Mouse (Mus musculus) embryonic stem cell, embryonic (primary cell): ENCODE measurements around the gene Ahctf1.
"Not testable (repeated sequence)": the region's sequence is repeated elsewhere in the genome, so short reads cannot be mapped to it uniquely, and the experiment has no call there.

Experiments
- CTCF ChIA-PET, 4 experiments: fragments of 300-600 bp in 2 of 4; fragments of 350-600 bp in 2 of 4; sonication (Branson Sonifier 250); formaldehyde crosslinking; loops; one replicate each; lab custom pipeline; 2022; ENCODE audit warnings: inconsistent platforms in 2 of 4; lab: Charles Lee
- POLR2A ChIA-PET, 4 experiments: fragments of 300-600 bp in 2 of 4; fragments of 350-600 bp in 2 of 4; sonication (Branson Sonifier 250); formaldehyde crosslinking; loops; one replicate each; lab custom pipeline; 2022; ENCODE audit warnings: antibody characterized with exemption in 4 of 4, inconsistent platforms in 1 of 4; lab: Charles Lee

Gene Ahctf1

DNA sequence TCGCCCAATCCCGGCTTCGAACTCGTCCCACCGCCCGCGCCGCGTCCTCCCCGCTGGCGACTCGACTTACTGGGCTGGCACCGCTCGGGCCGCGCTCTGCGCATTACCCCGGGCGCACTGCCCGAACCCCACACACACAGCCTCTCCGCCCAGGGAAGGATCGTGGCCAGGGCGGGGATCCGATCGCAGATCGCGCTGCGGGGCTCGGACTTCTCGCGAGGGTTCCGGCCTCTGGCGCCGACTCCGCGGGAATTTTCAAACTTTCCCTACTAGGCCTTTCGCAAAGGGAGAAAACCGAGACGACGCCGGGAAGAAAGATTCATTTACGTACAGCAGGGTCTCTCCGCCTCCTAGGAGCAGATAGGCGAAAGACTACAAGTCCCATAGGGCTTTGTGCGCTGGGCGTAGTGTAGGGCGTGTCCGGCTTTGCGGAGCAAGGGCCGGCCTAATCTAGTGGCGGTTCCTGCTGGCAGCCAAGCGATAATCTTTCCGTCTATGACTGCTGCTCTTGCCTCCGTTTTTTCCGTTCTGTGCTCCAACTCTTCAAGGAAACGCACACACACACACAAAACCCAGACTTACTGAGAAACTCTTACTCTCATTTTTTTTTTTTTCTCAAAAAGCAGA lies at the start of gene Ahctf1:
Ahctf1 (minus strand) TSS at position 168 of the 627 bp plus-strand sequence.
- ChIA-PET POLR2A (interaction anchor here (0.6 to 1.1 kb wide), 9 partner anchors 9 to 820 kb away, joined by 3 to 4 read pairs (median 3); partner anchors contain the start of gene Smyd3 (in 1 of the 4)), CTCF (interaction anchor here in 3 of 4 experiments (0.6 to 1.2 kb wide), 4 partner anchors 41 to 457 kb away, joined by 3 to 5 read pairs (median 4); no protein-coding TSS in a partner anchor)

- ChIA-PET POLR2A (interaction anchor here in 3 of 4 experiments (0.8 to 1.6 kb wide), 10 partner anchors 11 to 721 kb away, joined by 3 to 7 read pairs (median 3); partner anchors contain the start of gene Parp1 (in 1 of the 3)), CTCF (interaction anchor here (0.6 to 2.7 kb wide), 34 partner anchors 11 to 927 kb away, joined by 3 to 11 read pairs (median 3); partner anchors contain the start of gene Stum (in 1 of the 4))
These were observed 44.4 kb upstream of the Ahctf1 start for GRCm38 (mm10) chr1:179847759-179848389.

GRCm38 (mm10) chr1:179847173-179847572 lies 43.7 kb upstream of the Ahctf1 start:
- POLR2A ChIA-PET: interaction anchor here in 3 of 4 experiments (0.8 to 1.6 kb wide), 10 partner anchors 10 to 722 kb away, joined by 3 to 7 read pairs (median 3); partner anchors contain the start of gene Parp1 (in 1 of the 3)
- CTCF ChIA-PET: interaction anchor here (0.6 to 2.7 kb wide), 26 partner anchors 11 to 928 kb away, joined by 3 to 11 read pairs (median 4); partner anchors contain the start of gene Stum (in 1 of the 4)

DNA sequence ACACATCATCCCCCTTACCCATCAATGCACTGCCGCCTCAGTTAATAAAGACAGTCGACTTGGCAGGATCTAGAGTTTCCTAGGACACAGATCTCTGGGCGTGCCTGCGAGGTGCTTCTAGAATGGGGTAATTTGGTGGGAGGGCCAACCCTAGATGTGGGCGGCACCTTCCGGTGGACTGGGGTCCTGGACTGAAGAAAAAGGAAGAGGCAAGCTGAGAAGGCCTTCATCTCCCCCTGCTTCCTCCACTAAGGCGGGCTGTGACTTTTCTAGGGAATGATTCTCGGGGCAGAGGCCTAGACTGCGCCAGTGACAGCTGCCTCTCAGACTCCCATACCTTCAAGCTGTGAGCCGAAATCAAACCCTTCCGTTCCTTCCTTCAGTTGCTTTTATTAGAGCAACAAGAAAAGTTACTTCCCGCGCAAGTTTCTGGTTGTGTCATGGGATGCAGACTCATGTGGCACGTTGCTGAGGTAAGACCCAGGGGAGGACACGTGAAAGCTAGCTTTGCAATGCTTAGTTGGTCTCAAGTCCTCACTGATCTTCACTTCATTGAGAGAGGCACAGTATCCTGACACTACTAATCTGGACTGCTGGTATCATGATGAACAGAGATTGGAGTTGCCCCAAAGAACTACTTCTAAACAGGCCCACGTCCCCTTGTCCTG lies 42.5 kb upstream of the Ahctf1 start:
- POLR2A ChIA-PET: interaction anchor here in 1 of 4 experiments (0.5 kb wide), 1 partner anchor 420 kb away, joined by 3 read pairs; no protein-coding TSS in a partner anchor
- CTCF ChIA-PET: interaction anchor here in 3 of 4 experiments (0.6 to 2.2 kb wide), 6 partner anchors 8 to 260 kb away, joined by 3 to 14 read pairs (median 10); no protein-coding TSS in a partner anchor

DNA sequence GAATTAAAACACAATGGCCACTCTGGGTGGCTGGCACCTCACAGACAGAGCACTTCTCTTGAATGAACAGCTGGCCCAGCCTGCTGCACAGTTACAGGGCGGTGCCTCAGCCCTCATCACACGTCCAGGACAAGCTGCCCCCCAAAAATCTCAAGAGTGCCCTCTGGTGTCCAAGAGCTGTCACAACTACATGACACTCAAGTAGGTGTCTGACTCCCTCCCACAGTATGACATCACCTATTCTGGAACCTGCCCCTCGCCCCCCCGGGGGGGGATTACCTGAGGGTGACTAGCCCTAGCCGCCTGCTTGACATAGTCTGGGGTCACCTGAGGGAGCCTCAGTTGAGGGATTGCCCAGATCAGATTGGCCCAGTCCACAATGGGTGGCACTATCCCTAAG lies 41.4 kb upstream of the Ahctf1 start:
- POLR2A ChIA-PET: interaction anchor here in 3 of 4 experiments (0.6 to 1.3 kb wide), 5 partner anchors 9 to 256 kb away, joined by 3 to 4 read pairs (median 3); partner anchors contain the start of gene Ahctf1 (in 1 of the 3)
- CTCF ChIA-PET: interaction anchor here (0.6 to 3.0 kb wide), 28 partner anchors 9 to 1962 kb away, joined by 3 to 14 read pairs (median 3); no protein-coding TSS in a partner anchor

GRCm38 (mm10) chr1:179843981-179844380 lies 40.5 kb upstream of the Ahctf1 start:
- POLR2A ChIA-PET: interaction anchor here in 2 of 4 experiments (0.6 to 0.9 kb wide), 2 partner anchors 36 to 156 kb away, joined by 3 read pairs; no protein-coding TSS in a partner anchor
- CTCF ChIA-PET: interaction anchor here (0.6 to 3.0 kb wide), 6 partner anchors 9 to 284 kb away, joined by 3 to 14 read pairs (median 4); no protein-coding TSS in a partner anchor

DNA sequence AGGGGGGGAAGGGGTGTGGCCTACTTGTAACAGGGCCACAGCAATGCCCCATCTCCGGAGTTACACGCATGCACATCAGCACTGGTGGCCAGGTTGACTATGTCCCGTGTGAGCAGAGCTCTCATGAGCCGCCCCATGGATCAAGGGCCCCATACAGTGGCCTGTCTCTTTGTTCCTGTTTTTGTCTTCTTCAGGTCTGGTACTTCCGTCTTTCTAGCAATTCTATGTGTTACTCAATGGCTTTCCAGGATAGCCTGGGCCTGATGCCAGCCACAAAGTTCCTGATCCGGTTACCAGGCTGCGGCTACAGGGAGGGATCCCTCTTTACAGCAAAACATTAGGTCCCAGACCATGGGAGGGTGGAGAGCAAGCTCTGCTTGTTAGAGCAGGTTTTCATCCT lies 39.1 kb upstream of the Ahctf1 start:
- CTCF ChIA-PET: interaction anchor here in 3 of 4 experiments (0.5 to 3.0 kb wide), 5 partner anchors 10 to 379 kb away, joined by 3 to 10 read pairs (median 3); no protein-coding TSS in a partner anchor
- POLR2A ChIA-PET: interaction anchor here in 1 of 4 experiments (1.0 kb wide), 1 partner anchor 229 kb away, joined by 3 read pairs; no protein-coding TSS in a partner anchor

GRCm38 (mm10) chr1:179836426-179837404 lies 33.2 kb upstream of the Ahctf1 start:
- CTCF ChIA-PET: interaction anchor here in 1 of 4 experiments (0.7 to 1.3 kb wide), 2 partner anchors 8 to 9 kb away, joined by 3 to 4 read pairs; no protein-coding TSS in a partner anchor
- POLR2A ChIA-PET: interaction anchor here in 2 of 4 experiments (0.7 to 1.8 kb wide), 5 partner anchors 8 to 125 kb away, joined by 3 to 5 read pairs (median 3); no protein-coding TSS in a partner anchor

DNA sequence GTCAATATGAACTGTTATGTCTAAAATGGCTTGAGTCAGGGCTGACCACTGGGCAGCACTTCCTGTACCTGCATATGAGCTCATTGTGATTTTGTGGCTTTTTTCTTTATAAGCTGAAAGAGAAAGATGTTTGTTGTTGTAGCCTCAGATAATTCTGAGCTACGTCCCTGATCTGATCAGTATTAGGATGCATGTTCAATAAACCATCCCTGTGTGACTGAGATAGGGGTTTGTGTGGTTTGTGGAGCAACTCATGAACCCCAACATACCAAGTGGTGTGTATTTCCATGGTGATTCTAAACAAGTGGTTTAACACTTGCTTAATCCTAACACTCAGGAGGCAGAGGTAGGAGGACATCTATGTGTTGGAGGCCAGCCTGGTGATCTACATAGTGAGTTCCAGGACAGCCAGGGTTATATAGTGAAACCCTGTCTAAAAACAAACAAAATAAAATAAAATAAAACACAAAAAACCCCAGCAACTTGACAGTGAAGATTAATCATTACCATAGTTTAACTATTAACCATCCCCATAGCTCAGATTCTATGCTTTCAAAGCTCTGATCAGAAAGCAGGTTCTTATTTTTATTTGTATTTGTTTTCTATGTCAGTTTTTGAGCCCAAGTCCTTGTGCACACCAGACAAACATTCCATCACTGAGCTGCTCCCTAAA lies 32.4 kb upstream of the Ahctf1 start:
- ChIA-PET CTCF (interaction anchor here in 3 of 4 experiments (0.6 to 1.3 kb wide), 4 partner anchors 9 to 202 kb away, joined by 3 to 8 read pairs (median 4); no protein-coding TSS in a partner anchor), POLR2A (interaction anchor here in 2 of 4 experiments (1.2 to 1.8 kb wide), 3 partner anchors 9 to 12 kb away, joined by 3 to 5 read pairs (median 3); no protein-coding TSS in a partner anchor)

DNA sequence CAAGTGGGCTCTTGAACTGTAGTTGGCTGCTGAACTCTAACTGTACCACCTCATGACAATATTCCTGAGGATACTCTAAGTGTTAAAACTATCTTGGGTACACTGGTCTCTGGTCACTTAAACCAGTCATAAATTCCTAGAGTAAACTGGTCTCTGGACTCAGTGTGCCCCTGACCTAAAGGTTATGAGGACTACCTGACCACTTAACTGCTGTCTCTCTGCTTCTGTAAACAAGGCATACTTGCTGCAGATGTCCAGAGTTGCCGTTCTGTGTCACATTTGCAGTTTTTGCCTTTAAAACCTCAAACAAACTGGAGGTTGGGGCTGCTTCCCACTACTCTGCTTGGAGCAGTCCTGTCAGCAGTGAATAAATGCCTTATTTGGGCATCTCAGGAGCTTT lies 30.1 kb upstream of the Ahctf1 start:
- CTCF ChIA-PET: interaction anchor here in 2 of 4 experiments (1.2 to 1.3 kb wide), 2 partner anchors 11 to 20 kb away, joined by 3 read pairs; no protein-coding TSS in a partner anchor
- POLR2A ChIA-PET: interaction anchor here in 1 of 4 experiments (1.4 kb wide), 1 partner anchor 14 kb away, joined by 3 read pairs; no protein-coding TSS in a partner anchor

DNA sequence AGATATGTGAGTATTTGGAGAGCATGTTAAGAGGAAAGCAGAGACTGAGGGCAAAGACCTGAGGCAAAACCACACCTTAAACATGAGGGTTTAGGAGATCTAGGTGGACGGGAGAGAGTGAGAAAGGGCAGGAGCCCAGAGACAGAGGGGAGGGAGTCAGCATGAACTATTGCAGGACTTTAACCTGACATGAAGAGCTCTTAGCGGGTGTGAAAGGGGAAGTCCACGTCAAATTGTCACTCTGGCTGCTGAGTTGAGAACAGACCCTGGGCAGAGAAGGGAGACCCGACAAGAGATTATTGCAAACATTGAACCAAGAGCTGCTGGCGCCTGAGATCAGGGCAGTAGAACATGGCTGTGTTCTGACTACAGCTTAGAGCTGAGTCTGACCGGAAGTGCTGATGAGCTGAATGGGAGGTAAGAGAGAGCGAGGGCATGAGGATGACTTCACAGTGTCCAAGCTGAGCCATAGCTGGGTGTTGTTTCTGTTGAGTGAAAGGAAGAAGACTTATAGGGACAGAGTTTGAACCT lies 29.3 kb upstream of the Ahctf1 start:
- ChIA-PET POLR2A (interaction anchor here in 1 of 4 experiments (1.4 kb wide), 1 partner anchor 15 kb away, joined by 3 read pairs; no protein-coding TSS in a partner anchor), CTCF (interaction anchor here in 3 of 4 experiments (0.6 to 1.3 kb wide), 3 partner anchors 12 to 189 kb away, joined by 3 to 27 read pairs (median 3); no protein-coding TSS in a partner anchor)

- CTCF ChIA-PET: no interaction called here
- POLR2A ChIA-PET: interaction anchor here in 1 of 4 experiments (0.6 kb wide), 1 partner anchor 98 kb away, joined by 3 read pairs; no protein-coding TSS in a partner anchor
These were observed 25.4 kb upstream of the Ahctf1 start for GRCm38 (mm10) chr1:179828900-179829299.

DNA sequence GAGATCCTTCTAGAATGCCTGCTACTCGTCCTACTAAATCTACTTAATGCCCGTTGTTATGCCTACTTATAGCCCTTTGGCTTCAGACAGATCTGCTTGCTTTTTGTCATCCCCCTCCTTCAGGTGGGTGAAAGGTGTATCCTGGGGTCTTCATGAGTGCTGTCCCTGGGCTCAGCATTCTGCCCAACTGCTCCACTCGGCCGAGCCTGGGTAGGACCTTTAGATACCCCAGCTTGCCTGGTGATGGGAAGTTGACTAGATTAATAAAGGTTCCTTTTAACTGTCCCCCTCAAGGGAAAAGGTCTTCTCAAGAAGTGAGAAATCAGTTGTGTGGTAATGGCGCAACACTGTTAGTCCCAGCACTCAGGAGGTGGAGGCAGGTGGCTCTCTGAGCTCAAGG lies 24.6 kb upstream of the Ahctf1 start:
- ChIA-PET CTCF (no interaction called here), POLR2A (no interaction called here)

DNA sequence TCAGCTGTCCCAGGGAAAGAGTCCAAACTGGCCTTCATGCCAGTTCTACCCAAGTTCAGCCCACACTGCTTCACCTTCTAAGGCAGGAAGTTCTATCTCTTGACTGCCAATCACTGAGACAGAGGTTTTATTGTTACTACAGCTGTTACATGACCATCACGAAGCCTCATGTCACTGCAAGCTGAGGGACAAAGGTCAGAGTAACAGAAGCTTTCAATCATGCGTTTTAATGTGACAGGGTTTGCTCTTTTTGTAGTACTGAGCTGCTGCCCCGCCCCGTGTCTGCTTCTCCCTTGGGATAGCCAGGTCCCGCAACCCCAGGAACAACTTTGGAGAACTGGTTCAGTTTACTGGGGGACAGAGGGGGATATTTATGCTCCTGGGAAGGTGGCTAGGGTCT lies 21.1 kb upstream of the Ahctf1 start:
- POLR2A ChIA-PET: interaction anchor here in 1 of 4 experiments (0.7 kb wide), 1 partner anchor 42 kb away, joined by 3 read pairs; no protein-coding TSS in a partner anchor

DNA sequence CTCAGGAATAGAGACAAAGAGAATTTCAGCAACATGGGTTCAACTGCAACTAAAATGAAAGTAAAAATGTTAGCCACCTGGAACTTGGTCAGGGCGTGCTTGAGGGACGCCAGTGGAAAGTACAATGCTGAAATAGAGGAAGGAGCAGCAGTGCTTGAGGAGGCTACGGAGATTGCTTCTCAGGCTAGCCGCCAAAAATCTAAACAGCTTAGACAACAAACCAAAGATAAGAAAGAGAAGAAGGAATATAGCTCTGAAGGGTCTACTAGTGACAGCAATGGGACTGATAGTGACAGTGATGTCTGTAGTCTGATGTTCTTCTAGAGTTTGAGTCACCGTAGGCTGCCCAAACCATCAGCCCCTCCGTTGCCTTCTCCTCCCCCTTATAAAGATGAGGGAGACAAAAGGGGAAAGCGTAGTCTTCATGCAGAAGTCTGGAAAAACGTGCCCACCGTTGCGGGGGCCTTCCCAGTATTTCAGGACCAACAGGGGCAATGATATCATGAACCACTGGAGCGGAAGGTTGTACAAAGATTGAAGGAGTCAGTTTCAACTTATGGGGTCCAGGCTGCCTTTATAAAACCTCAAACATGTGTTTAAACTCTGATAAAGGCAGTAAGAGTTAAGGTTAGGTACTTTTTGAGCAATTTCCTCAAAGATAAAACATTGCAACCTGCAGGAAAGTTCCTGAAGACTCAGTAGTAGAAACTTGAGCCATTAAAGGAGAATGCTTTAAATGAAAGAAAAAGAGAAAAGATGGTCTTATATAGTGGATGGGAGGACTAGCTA lies 15.2 kb upstream of the Ahctf1 start:
- POLR2A ChIA-PET, CTCF ChIA-PET: not testable (repeated sequence)

More for the DNA sequence above, 21.1 kb upstream of the Ahctf1 start:
- CTCF ChIA-PET: interaction anchor here in 3 of 4 experiments (1.0 to 1.4 kb wide), 3 partner anchors 20 to 34 kb away, joined by 3 read pairs; no protein-coding TSS in a partner anchor
